Mouse (Mus musculus) T-cell, adult 2 months (primary cell): ENCODE results near the gene Entpd6.
A peak's percentile ranks its signal among the peaks of the same experiment; 100 is the strongest.

ENCODE experiments used
- DNase-seq: peaks from one replicate; pipeline ENCODE4 v3.0.0; 2022; ENCODE audit warnings: low spot score

The Entpd6 gene

DNA sequence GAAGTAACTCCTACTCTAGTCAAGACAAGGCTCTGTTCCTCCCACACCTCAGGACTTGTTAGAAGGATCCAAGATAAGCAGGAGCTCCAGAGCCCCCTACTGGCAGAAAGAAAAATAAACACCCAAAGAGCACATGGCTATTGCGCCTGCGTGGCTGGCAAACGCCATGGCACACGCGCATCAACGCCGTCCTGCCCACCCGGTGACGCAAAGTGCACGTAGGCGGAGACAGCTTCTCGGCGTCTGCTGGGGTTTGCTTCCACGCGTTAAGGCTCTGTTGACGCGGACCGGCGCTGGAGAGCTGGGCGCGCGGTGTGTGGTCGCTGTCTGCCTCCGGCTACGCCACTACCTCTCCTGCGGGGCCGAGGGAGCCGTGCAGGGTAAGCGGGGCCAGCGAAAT, at the start of gene Entpd6:
Gene Entpd6, plus strand, starts transcription at position 189 of the 400 bp plus-strand sequence.
- DNase-seq = peak; percentile 96

GRCm38 (mm10) chr2:150712167-150712674, 36.6 kb upstream of the Entpd6 start:
- DNase-seq = no peak

DNA sequence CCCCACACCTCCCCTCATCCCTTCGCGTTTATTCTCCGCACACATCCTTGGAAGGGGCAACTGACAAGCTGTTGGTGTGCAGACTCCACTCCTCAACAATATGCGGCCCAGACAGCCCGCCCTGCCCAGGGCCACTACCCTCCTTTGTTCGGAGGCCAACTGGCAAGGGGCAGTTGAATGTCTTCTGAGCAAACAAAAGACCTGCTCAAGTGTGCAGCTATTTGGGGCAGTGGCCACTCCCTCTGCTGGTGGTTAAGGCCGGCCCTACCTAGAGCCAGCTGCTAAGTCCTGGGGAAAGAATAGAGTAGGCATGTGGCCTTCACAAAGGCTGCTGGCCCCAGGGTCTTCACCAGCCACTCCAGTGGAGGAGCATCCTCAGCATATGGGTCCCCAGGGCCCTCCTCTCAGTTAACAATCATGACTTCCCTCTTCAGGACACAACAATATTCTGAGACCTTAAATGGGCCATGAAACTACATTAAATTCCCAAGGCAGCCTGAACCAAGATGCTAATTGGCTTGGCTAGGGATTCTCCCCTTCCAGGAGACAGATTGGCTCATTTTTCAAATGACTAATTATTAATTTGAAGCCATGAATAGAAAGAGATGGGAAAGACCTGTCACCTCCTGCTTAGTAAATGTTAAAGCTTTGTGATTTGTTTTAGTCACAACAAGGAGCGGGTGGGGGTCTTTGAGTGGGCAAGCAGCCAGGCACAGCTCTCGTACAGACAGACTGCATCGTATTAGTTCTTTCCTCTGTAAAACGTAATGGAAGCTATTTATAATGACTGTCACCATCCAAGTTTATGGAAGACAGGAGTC, 12.9 kb upstream of the Entpd6 start:
- no peak for DNase-seq

- DNase-seq = no peak
Measured at GRCm38 (mm10) chr2:150737881-150738280, 11.0 kb upstream of the Entpd6 start.

GRCm38 (mm10) chr2:150740145-150740841, 8.5 kb upstream of the Entpd6 start:
- DNase-seq = no peak

- no peak for DNase-seq
Measured at GRCm38 (mm10) chr2:150741405-150741804, 7.4 kb upstream of the Entpd6 start.

- DNase-seq = no peak
Measured at GRCm38 (mm10) chr2:150745016-150745415, 3.8 kb upstream of the Entpd6 start.

- no peak for DNase-seq
Measured at GRCm38 (mm10) chr2:150749283-150749682, 441 bp downstream of the Entpd6 start.

GRCm38 (mm10) chr2:150750129-150750979, 1.5 kb downstream of the Entpd6 start:
- peak; percentile 52 for DNase-seq

DNA sequence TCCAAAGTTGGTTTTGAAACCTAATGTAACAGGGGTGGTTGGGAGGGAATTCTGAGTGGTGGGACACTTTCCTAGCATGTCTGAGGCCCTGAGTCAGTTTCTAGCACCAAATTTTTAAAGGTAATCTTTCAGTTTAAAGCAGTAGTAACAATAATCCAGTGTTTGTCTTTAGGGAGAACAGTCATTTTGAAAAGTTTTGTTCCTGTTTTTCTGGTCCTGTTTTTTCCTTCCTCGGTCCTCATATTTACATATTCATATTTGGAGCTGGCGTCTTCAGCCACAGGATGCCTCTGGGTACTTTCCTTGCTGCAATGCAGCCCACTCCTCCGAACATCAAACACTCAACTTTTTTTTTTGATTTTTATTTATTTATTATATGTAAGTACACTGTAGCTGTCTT, 6.2 kb downstream of the Entpd6 start:
- no peak for DNase-seq

- no peak for DNase-seq
Measured at GRCm38 (mm10) chr2:150761476-150761875, 12.6 kb downstream of the Entpd6 start.

DNA sequence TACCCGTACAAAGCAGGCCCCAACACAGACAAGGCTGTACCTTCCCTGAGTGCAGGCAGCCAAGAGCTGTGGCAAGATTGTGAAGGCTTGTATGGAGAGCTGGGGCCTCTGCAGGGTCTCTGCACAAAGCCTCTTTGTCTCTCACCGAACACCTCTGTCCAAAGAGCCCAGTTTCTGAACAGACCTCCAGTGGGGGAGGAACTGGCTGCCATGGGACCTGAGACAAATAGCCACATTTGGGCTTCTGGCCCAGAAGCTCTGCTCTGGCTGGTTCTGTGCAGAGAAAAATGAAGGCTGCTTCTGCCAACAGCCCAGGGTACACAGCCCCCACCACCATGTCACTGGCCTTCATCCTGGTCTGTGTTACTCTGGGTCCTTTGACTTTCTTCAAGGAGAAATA, 16.8 kb downstream of the Entpd6 start:
- DNase-seq = no peak

GRCm38 (mm10) chr2:150766083-150766862, 17.4 kb downstream of the Entpd6 start:
- DNase-seq = no peak

DNA sequence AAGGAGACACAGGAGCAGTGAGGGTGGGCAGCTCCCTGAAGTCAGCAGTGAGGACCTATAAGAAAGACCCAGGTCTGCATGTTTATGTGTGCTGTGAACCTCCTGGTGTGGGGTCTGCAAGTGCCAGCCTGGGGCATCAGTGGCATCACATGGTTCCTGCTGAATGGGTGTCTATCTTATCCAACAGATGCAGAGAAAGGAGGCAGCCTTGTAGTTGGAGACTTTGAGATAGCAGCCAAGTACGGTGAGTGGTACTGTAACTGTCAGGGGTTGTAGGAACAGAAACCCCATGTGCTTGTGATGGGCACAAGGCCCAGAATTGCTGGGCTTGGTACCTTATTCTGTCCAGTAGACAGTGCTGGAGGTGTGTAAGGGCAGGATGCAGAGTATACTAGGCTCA, 19.8 kb downstream of the Entpd6 start:
- no peak for DNase-seq

DNA sequence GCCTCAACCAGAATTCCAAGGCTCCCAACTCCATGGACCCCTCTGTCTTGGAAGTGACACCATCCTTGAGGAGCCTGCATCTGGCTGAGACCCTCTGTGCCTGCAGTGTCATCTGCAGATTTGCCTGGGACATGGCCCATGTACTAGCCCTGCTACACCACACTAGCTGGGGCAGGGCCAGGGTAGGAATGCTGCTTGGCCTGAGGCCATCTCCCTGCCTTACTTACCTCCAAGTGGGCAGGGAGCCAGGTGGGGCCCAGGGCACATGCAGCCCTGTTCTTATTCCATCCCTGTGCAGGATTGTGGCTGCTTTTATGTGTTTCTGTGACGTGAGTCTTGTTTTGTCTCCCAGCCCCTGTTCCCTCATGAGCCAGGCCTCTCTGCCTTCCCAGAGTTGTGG, 21.9 kb downstream of the Entpd6 start:
- no peak for DNase-seq

- no peak for DNase-seq
Measured at GRCm38 (mm10) chr2:150771169-150771568, 22.3 kb downstream of the Entpd6 start.

DNA sequence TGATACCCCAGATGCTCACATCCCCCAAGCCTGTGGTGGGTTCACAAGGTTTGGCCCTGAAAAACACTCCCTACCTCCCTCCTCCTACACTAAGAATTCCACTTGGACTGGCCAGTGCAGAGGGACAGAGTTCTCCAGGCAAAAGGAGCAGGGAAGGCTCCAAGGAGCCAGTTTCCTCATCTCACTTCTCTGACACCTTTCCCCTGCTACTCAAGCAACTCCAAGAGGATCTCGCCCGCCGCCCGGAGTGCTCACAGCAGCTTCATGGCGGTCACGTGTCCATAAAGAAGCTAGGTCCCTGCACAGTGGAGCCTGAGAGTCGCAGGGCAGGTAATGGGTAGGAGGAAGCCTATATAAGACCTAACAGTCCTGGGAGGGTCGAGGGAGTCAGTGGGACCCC, 23.2 kb downstream of the Entpd6 start:
- no peak for DNase-seq

DNA sequence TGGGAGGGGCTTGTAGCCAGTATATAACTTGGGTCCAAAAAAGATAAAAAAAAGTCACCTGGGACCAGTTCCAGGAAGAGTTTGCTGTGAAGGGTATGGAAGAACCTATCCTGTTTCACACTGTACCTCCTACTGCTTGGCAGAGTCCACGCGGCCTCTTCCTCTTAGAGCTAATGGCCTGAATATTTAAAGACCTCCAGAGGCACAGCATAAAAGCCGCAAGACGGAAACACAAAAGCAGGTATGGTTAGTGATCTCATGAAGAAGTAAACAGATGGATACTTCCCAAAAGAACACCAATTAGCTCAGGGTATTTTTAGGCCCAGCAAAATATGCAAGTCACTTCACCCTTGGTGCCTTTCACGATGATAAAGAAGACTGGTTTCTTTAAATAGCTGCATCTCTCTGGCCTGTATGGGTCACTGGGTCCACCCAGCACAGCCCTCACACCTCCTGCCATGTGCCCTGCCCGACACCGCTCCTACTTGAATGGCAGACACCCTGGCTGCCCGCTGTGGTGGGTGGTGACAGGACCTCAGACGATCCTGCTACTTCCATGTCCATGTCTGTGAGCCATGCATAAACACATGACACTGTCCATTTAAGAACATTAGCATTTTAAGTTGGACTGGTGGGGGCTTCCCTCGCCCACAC, 23.8 kb downstream of the Entpd6 start:
- DNase-seq = no peak

DNA sequence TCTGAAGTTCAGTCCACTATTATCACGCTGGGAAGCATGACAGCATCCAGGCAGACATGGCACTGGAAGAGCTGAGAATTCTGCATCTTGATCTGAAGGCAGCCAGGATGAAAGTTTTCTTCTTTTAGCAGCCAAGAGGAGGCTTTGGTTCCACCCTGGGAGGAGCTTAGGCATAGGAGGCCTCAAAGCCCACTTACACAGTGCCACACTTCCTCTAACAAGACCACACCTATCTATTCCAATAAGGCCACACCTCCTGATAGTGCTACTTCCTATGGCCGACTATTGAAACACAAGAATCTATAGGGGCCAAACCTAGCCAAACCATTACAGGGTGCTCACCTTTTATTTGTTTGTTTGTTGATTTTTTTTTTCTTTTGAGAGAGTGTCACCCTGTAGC, 34.0 kb downstream of the Entpd6 start:
- DNase-seq = no peak

GRCm38 (mm10) chr2:150786251-150787180, 37.7 kb downstream of the Entpd6 start, which contains the start of gene Pygb:
Gene Pygb, plus strand, starts transcription at chr2:150786735.
- DNase-seq = peak; percentile 84
